In genomic region chr7:26589077-26589476, GRCm38 (mm10) we compare ENCODE assay signal across 11 mouse cellular contexts. TPM values are rescaled to one million over a fixed set of nuclear protein-coding genes. Genes with fewer than 3 reads are reported as not detected.
ATAC-seq and TF ChIP-seq lines count a peak whose summit lies in the region.
"Had no signal": no experiment of that assay in that cellular context is flagged by ENCODE, and none has a peak within 500 bp of the region (broad histone marks: within the 10 kb centered on the region; RNA-seq: fewer than 3 reads in every experiment).

No protein-coding gene starts in this region.

- TF ChIP-seq CTCF in intestine, postnatal 0 days (IDR thresholded peaks at IDR 0.05; ENCODE audit: low read depth) = no peak

- H3K9ac ChIP-seq in intestine, embryonic 15.5 days = no peak overlapping the region
- no peak overlapping the region for H3K9ac ChIP-seq in intestine, postnatal 0 days (ENCODE audit: low read depth, low read length)
- no peak overlapping the region for H3K9ac ChIP-seq in intestine, embryonic 16.5 days (ENCODE audit: low read depth, low read length)
- H3K9ac ChIP-seq in heart, embryonic 12.5 days = no peak overlapping the region

- H3K27me3 ChIP-seq in intestine, embryonic 15.5 days (replicated peaks) = no peaks in the 10 kb centered on the region
- H3K27me3 ChIP-seq in intestine, postnatal 0 days (replicated peaks; ENCODE audit: control insufficient read depth, insufficient read depth, low read length) = peaks cover 5% of the 10 kb centered on the region
- no peaks in the 10 kb centered on the region for H3K27me3 ChIP-seq in intestine, embryonic 16.5 days (replicated peaks; ENCODE audit: control insufficient read depth, insufficient read depth, low read length)
- no peaks in the 10 kb centered on the region for H3K27me3 ChIP-seq in heart, embryonic 12.5 days (replicated peaks)
- H3K27me3 ChIP-seq: Patski had no signal

- no peak overlapping the region for H3K4me3 ChIP-seq in intestine, embryonic 15.5 days (replicated peaks)
- H3K4me3 ChIP-seq in intestine, postnatal 0 days (ENCODE audit: low read depth, low read length) = no peak overlapping the region
- no peak overlapping the region for H3K4me3 ChIP-seq in intestine, embryonic 16.5 days (ENCODE audit: low read length)
- H3K4me3 ChIP-seq in heart, embryonic 12.5 days = no peak overlapping the region

- H3K27ac ChIP-seq in intestine, embryonic 15.5 days = no peak overlapping the region
- H3K27ac ChIP-seq in intestine, postnatal 0 days (ENCODE audit: low read depth, low read length) = no peak overlapping the region
- no peak overlapping the region for H3K27ac ChIP-seq in intestine, embryonic 16.5 days (ENCODE audit: low read length)
- H3K27ac ChIP-seq in heart, embryonic 12.5 days (ENCODE audit: poor library complexity, severe bottlenecking) = no peak overlapping the region

- no peaks in the 10 kb centered on the region for H3K4me1 ChIP-seq in intestine, embryonic 15.5 days (replicated peaks)
- no peaks in the 10 kb centered on the region for H3K4me1 ChIP-seq in intestine, postnatal 0 days (replicated peaks; ENCODE audit: control insufficient read depth, insufficient read depth, low read length)
- H3K4me1 ChIP-seq in intestine, embryonic 16.5 days (ENCODE audit: control insufficient read depth, insufficient read depth, low read length) = no peaks in the 10 kb centered on the region
- H3K4me1 ChIP-seq in heart, embryonic 12.5 days (replicated peaks) = no peaks in the 10 kb centered on the region

- H3K36me3 ChIP-seq in intestine, embryonic 15.5 days = no peaks in the 10 kb centered on the region
- no peaks in the 10 kb centered on the region for H3K36me3 ChIP-seq in intestine, postnatal 0 days (ENCODE audit: control insufficient read depth, insufficient read depth)
- no peaks in the 10 kb centered on the region for H3K36me3 ChIP-seq in intestine, embryonic 16.5 days (ENCODE audit: control insufficient read depth, insufficient read depth, low read length)
- H3K36me3 ChIP-seq in heart, embryonic 12.5 days = no peaks in the 10 kb centered on the region
- H3K36me3 ChIP-seq: G1E had no signal

- H3K4me2 ChIP-seq in intestine, embryonic 15.5 days (replicated peaks) = no peak overlapping the region
- H3K4me2 ChIP-seq in intestine, postnatal 0 days (replicated peaks; ENCODE audit: low read depth) = no peak overlapping the region
- no peak overlapping the region for H3K4me2 ChIP-seq in intestine, embryonic 16.5 days (ENCODE audit: low read depth, low read length)
- H3K4me2 ChIP-seq in heart, embryonic 12.5 days = no peak overlapping the region

- ATAC-seq in intestine, embryonic 15.5 days = peak; percentile 62
- no peak for ATAC-seq in intestine, postnatal 0 days
- peak; percentile 77 for ATAC-seq in intestine, embryonic 16.5 days
- no peak for ATAC-seq in heart, embryonic 12.5 days (ENCODE audit: insufficient number of reproducible peaks, low FRiP score)
- ATAC-seq: activated CD4-positive, CD25-positive, alpha-beta regulatory T cell, adult 4 months; CD4-positive, CD25-positive, alpha-beta regulatory T cell, adult 4 months; Patski had no signal

- H3K9me3 ChIP-seq in intestine, embryonic 15.5 days = no peaks in the 10 kb centered on the region
- H3K9me3 ChIP-seq in intestine, postnatal 0 days (ENCODE audit: control insufficient read depth) = no peaks in the 10 kb centered on the region
- H3K9me3 ChIP-seq in intestine, embryonic 16.5 days (ENCODE audit: control insufficient read depth, low read length) = no peaks in the 10 kb centered on the region
- 0 out of 2 replicates have a peak, but pooled peaks cover 4% of the 10 kb centered on the region for H3K9me3 ChIP-seq in heart, embryonic 12.5 days (replicated peaks)
- H3K9me3 ChIP-seq: G1E had no signal

RNA-seq across cellular contexts. Expression of gene Vmn1r185, which starts 29.2 kb away (rescaled TPM):
- polyA plus RNA-seq in intestine, embryonic 15.5 days (2015; fragmentation: Nextera tagmentation; extraction: Ambion mirVana) = not detected in 2 replicates
- not detected in 2 replicates for polyA plus RNA-seq in intestine, postnatal 0 days (2015; fragmentation: Nextera tagmentation; extraction: Ambion mirVana)
- polyA plus RNA-seq in intestine, embryonic 16.5 days (2015; fragmentation: Nextera tagmentation; extraction: Ambion mirVana) = not detected in 2 replicates
- not detected in 2 replicates for polyA plus RNA-seq in heart, embryonic 12.5 days (2016; fragmentation: Nextera tagmentation; extraction: Ambion mirVana)
- polyA plus RNA-seq: activated CD4-positive, CD25-positive, alpha-beta regulatory T cell, adult 4 months; adrenal gland, adult 2 months; brain, embryonic 14.5 days; C2C12; CD4-positive, CD25-positive, alpha-beta regulatory T cell, adult 4 months; G1E; Patski had no signal

RNA-seq across cellular contexts. Expression of gene Nlrp9a, which starts 54.3 kb away (rescaled TPM):
- polyA plus RNA-seq in intestine, embryonic 15.5 days (2015; fragmentation: Nextera tagmentation; extraction: Ambion mirVana) = not detected in 2 replicates
- polyA plus RNA-seq in intestine, postnatal 0 days (2015; fragmentation: Nextera tagmentation; extraction: Ambion mirVana) = not detected in 2 replicates
- not detected in 2 replicates for polyA plus RNA-seq in intestine, embryonic 16.5 days (2015; fragmentation: Nextera tagmentation; extraction: Ambion mirVana)
- polyA plus RNA-seq in heart, embryonic 12.5 days (2016; fragmentation: Nextera tagmentation; extraction: Ambion mirVana) = not detected in 2 replicates
- polyA plus RNA-seq: activated CD4-positive, CD25-positive, alpha-beta regulatory T cell, adult 4 months; adrenal gland, adult 2 months; brain, embryonic 14.5 days; C2C12; CD4-positive, CD25-positive, alpha-beta regulatory T cell, adult 4 months; G1E; Patski had no signal

Comparison
In these comparisons a context has a peak if more than half of its experiments do, and no peak if none do; other contexts are left out.
1. ATAC-seq: peak in intestine, embryonic 15.5 days (single experiment) and intestine, embryonic 16.5 days (single experiment); none in intestine, postnatal 0 days (single experiment) and heart, embryonic 12.5 days (single experiment).